Mouse (Mus musculus) ovary, postnatal 14 days (tissue): Measurements from ENCODE around the gene Smyd1.
A peak's percentile ranks its signal among the peaks of the same experiment; 100 is the strongest.
"Not testable (repeated sequence)": the region's sequence is repeated elsewhere in the genome, so short reads cannot be mapped to it uniquely, and the experiment has no call there.

Experiments used
- DNase-seq: peaks from one replicate; pipeline ENCODE4 v3.0.0; 2022; ENCODE audit warnings: low spot score

Gene Smyd1

GRCm38 (mm10) chr6:71324816-71325215 is 2.8 kb upstream of the Smyd1 start:
- DNase-seq, result no peak

GRCm38 (mm10) chr6:71322491-71322921 is 473 bp upstream of the Smyd1 start, which contains the start of gene Cd8b1:
Gene Cd8b1 (plus strand): TSS chr6:71322788.
- no peak for DNase-seq

- DNase-seq, result no peak
Observed at GRCm38 (mm10) chr6:71307486-71307885, 14.5 kb downstream of the Smyd1 start.

DNA sequence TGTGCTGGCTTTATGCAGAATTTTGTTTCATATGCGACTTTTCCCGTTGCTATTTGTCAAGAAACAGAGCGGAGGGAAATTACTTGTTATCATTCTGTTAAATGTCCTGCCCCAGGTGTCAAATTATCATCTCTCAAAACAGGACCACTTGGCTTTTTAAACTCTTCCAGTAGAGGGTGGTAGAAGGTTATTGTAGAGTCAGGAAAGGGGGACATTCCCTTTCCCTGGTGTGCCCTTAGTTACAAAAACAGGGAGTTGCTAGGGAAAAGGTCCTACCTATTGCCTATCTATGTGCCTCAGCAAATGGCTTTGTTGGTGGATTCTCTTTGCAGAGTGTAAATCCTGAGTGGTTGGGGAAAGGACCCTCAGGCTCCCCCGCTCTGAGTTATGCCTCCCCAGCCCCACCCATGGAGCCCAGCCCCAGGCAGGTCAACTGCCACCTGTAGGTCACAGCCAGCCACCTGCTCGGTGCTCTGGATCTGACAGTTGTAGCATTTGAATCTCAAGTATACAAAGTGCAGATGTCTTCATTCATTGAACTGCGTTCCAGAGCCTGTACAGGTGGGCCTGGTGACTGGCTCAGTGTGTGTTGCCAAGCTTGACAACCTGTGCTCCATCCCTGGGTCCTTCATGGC is 19.8 kb downstream of the Smyd1 start:
- DNase-seq, result no peak

GRCm38 (mm10) chr6:71298751-71299150 is 23.3 kb downstream of the Smyd1 start:
- DNase-seq, result no peak

DNA sequence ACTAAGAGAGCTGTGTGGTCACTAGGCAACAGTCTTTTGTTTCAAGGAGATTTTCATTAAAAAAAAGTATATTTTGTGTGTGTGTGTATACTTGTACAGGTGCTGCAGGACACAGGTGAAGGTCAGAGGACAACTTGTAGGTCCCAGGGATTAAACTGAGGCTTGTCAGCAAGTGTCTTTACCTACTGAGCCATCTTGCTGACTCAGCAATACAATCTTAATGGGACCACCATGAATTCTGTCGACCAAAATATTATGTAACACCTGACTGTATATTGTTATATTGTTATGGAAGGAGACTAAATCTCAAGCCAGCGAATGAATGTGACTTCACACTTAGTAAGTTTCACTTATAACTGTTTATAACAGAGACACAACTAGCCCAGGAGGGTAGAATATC is 24.0 kb downstream of the Smyd1 start:
- no peak for DNase-seq

DNA sequence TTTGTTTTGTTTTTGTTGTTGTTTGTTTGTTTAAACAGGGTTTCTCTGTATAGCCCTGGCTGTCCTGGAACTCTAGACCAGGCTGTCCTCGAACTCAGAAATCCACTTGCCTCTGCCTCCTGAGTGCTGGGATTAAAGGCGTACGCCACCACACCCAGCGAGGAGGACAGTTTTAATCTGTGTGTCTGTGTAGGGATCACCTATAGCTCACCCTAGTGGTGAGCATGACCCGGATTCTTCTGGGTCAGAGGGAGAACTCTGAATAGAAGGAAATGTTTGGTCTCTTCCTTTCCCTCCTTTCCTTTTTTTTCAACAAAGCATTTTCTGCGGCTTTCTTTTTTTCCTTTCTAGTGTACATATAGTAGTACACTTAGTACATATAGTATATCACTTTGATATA is 26.7 kb downstream of the Smyd1 start:
- no peak for DNase-seq

DNA sequence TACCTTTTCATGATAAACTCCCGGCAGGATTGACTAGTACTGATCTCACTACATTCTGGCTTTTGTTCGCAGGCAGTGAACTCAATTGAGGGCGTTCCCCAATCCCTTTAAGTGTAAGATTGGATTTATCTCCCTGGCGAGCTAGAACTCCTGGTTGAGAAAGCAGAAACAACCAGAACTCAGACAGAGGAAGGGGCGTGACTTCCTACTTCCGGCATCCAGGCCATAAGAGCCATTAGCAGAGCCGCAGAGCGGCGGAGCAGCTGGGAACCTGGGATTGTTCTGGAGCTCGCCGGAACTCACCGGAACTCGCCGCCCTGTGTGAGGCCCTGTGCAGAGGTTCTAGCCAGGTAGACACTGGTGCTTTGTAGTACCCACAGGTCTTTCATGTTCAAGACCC is 28.5 kb downstream of the Smyd1 start:
- DNase-seq, result no peak

DNA sequence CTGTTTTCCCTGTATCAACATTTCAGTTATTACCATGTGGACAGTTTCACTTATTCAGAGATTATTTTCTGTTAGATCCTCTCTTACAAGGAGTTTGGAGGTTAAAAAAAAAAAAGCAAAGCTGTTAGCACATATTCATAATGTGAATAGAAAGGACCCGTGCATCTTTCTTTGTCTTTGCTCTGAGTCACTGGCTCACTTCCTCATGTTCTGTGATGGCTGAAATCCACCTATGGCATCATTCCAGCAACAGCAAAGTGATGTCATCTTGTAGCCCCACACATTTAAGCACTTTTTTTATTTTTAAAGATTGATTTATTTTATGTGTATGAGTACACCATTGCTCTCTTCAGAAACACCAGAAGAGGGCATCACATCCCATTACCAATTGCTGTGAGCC is 42.6 kb downstream of the Smyd1 start:
- DNase-seq, result no peak

- no peak for DNase-seq
Observed at GRCm38 (mm10) chr6:71274621-71275020, 47.4 kb downstream of the Smyd1 start.

DNA sequence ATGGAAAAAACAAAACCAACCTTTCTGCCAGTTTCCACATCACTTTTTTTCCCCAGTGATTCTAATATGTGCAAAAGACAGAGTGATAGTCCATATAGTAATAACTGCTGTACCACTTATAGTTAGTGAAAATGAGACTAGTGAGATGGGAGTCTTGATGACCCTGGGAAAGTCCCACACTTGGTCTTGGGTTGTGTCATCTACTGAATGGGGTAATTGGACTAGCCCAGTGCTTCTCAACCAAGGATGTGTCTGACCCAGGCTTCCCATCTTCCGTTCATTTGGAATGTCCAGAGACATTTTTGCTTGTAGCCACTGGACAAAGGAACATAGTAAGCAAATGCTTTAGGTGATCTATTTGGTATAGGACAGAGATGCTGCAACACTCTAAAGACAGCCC is 48.3 kb downstream of the Smyd1 start:
- no peak for DNase-seq

DNA sequence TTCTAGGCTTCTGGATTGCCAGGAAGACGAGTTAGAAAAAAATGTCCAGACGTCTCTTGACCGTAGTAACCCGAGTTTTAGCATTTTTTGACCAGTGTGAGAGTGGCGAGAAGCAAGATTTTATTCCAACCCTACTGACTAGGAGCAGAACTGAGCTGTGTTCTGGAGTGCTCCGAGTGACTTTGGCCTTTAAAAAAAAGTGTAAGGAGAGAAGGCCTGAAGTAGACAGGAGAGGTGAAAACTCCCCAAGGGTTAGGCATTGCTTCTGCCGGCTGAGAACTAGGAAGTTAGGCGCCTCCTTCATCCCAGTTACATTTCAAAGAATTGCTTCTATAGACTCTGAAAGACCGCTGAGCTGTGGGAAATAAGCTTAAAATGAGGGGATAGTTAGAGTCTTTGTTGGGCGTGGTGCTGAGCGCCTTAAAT is 49.7 kb downstream of the Smyd1 start:
- DNase-seq, result no peak

- DNase-seq, result peak; percentile 96
Observed at GRCm38 (mm10) chr6:71271389-71272315, 50.4 kb downstream of the Smyd1 start, which contains the start of gene Krcc1. Gene Krcc1 (plus strand): TSS chr6:71271677.

DNA sequence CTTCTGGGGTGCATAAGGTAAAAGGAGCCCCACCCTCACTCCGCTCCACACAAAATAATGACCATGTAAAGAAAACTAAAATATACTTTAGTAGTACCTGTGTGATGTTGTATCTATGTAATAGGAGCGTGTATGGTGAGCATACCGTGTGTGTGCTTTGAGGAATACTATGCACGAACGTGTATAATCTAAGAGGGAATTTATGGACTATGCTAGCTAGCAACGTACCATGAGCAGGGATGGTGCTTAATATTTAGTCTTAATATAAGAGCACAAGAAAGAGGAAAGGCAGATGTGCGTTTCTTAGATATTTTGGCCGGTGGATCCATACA is 51.0 kb downstream of the Smyd1 start:
- no peak for DNase-seq

GRCm38 (mm10) chr6:71270301-71271056 is 51.6 kb downstream of the Smyd1 start:
- DNase-seq, result peak; percentile 9

- not testable (repeated sequence) for DNase-seq
Observed at GRCm38 (mm10) chr6:71269686-71270050, 52.4 kb downstream of the Smyd1 start.

DNA sequence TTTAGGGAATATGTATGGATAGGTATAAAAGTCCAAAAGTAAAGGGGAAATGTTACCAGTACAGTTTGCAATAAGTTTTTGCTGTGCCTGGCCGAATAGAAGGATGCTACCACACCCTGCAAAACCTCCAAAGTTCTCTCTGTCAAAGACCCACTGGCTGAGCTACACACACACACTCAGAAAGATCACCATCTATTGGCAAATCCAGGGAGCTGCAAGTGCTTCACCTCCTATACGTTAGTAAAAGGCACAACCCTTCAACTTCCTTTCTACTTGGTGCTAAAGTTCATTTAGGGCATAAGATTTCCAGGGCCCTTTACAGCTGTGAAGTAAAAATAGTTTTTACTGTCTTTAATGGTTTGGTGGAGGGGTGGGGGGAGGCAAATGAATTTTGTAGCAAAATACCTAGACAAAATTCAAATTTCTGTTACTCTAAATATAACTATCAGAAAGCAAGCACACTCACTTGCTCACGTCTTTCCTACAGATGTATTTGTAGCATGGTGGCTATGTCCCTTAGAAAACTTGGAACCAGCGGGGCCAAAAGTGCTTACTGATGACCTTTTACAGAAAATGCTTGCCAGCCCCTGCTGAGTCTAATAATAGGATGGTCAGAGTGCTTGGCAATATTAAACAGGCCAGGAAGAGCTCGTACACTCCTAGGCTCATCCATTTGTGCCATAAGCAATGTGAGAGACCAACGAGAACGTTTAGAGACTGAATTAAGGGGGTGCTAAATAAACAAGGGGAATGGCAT is 52.9 kb downstream of the Smyd1 start:
- DNase-seq, result no peak

DNA sequence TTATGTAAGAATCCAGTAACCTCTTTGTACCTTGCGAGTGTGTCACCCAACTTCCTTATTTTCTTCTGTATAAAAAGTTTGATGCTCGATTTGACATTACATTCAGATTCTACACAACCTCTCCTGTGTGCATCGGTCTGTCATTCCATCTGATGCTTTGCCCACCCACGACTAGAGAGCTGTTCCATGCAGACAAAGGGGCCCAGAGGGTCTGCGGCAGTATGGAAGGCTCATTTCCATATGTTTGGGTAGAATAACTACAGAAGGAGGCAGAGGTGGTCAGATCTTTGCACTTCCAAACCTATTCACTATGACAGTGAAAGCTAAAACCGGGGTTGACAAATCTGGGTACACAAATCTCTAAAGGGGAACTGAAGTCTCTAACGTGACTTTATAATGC is 54.4 kb downstream of the Smyd1 start:
- DNase-seq, result not testable (repeated sequence)

DNA sequence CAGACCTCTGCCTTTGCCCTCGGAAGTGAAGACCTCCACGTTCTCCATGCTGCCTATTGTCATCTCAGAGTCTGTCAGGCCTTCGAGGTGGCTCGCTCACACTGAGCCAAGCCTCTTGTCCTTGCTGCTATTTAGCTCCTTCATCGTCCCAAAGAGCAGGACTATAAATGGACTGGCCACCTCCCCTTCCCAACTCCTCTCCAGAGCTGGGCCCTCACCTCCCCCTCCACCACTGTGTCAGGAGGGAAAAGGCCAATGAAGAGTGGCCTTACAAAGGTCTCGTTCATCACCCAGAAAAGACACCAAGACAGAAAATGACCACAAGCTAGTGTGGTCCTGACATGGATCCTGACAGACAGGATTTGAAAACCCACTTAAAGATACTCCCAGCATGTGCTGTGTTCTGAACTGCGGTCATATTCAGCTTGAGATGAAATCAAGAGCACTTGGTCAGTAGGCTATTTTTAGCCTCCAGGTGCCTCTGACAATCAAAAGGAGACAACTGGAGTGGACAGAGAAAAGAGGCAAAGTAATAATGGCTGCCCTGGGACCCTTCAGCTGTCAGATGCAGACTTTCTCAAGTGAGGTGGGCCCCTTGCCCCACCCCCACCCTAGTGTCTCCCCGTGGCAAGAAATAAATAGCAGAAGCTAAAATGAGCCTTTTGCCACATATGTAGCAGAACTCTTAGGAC is 59.7 kb downstream of the Smyd1 start:
- DNase-seq, result no peak

DNA sequence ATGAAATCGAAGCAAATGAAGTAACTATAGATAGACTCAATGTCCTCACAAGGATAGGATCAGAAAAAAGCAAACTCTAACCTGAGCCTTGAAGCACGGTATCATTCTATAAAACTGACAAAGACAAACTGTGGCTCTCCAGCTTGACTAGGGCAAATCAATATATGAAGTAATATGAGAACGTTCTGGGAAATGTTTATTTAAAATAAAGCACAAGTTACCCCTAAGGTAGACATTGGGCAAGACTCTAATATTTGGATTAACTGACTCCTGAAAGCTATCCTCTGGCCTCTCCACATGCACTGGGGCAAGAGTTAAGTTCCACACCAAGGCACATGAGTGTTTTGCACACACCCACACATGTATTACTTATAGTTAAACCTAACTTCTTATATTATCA is 61.0 kb downstream of the Smyd1 start:
- DNase-seq, result no peak

DNA sequence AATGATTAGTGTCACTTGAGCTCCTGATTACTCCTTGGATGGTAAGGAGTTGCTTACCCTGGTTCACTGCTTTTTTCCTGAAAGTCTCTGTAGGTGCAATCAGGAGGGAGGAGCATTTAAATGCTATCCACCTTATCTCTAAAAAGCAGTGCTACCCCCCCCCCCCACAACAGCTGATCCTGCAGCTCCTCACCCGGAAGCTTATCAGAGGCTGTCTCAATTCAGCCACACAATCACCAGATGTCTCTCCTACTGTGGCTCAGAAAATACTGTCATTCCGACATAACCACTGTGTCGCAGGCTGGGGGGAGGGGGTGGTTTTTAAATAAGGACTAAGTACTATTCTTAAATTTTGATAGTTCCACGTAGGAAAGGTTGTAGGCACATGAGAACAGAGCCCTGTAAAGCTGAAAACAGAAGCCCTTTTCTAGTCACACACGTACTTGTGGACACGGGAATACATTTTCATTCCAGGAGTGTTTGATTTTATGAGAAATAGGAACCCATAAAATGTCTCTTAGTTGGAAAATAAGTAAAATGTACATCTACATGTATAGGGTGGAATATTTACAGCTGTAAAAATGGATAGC is 61.9 kb downstream of the Smyd1 start:
- DNase-seq, result no peak
